Mouse (Mus musculus) hindbrain, embryonic 12.5 days (tissue): ENCODE data around the gene Ube2ql1. TPM values are rescaled to one million over a fixed set of nuclear protein-coding genes. Genes with fewer than 3 reads are reported as not detected.

Source experiments
- ATAC-seq: fragments of 200-750 bp; cut with Nextera tagmentation; 2 replicates; pipeline ENCODE4 v1.8.0; 2017; ENCODE audit warnings: moderate TSS enrichment; ENCODE audit not compliant: low FRiP score
- H3K27ac ChIP-seq: fragments of 300-500 bp; sonication (generic); 2 replicates; pipeline ENCODE4 v1.5.1; 2016; ENCODE audit warnings: mild to moderate bottlenecking
- H3K27me3 ChIP-seq: fragments of 300-500 bp; sonication (generic); 2 replicates; pipeline ENCODE4 v1.6.1; 2016; ENCODE audit warnings: mild to moderate bottlenecking
- H3K36me3 ChIP-seq: fragments of 300-500 bp; sonication (generic); 2 replicates; pipeline ENCODE4 v1.6.1; 2016; ENCODE audit warnings: mild to moderate bottlenecking
- H3K4me1 ChIP-seq: fragments of 300-500 bp; sonication (generic); 2 replicates; pipeline ENCODE4 v1.6.1; 2016
- H3K4me2 ChIP-seq: fragments of 300-500 bp; sonication (generic); replicated peaks from 2 replicates; pipeline ENCODE4 v1.6.1; 2016; ENCODE audit warnings: mild to moderate bottlenecking
- H3K4me3 ChIP-seq: fragments of 300-500 bp; sonication (generic); 2 replicates; pipeline ENCODE4 v1.5.1; 2016; ENCODE audit warnings: mild to moderate bottlenecking
- H3K9ac ChIP-seq: fragments of 300-500 bp; sonication (generic); 2 replicates; pipeline ENCODE4 v1.6.1; 2016; ENCODE audit warnings: mild to moderate bottlenecking, moderate library complexity
- H3K9me3 ChIP-seq: fragments of 300-500 bp; sonication (generic); replicated peaks from 2 replicates; pipeline ENCODE4 v1.6.1; 2016; ENCODE audit warnings: mild to moderate bottlenecking
- WGBS: fragments of 180-500 bp; shearing (Covaris S2); methylation state at CpG from one replicate; pipeline ENCODE4 v1.1.7; 2016; 5-methylcytosine and 5-hydroxymethylcytosine counted together
- polyA plus RNA-seq: library from polyadenylated mRNA; unstranded; fragments of >200 nt; fragmentation: Nextera tagmentation; extraction: Ambion mirVana; gene quantifications from 2 replicates; pipeline ENCODE4 v1.2.1, GENCODE M21; 2016

Gene Ube2ql1
- polyA plus RNA-seq, 1 experiment from 2014 or later: 18.2 TPM

DNA sequence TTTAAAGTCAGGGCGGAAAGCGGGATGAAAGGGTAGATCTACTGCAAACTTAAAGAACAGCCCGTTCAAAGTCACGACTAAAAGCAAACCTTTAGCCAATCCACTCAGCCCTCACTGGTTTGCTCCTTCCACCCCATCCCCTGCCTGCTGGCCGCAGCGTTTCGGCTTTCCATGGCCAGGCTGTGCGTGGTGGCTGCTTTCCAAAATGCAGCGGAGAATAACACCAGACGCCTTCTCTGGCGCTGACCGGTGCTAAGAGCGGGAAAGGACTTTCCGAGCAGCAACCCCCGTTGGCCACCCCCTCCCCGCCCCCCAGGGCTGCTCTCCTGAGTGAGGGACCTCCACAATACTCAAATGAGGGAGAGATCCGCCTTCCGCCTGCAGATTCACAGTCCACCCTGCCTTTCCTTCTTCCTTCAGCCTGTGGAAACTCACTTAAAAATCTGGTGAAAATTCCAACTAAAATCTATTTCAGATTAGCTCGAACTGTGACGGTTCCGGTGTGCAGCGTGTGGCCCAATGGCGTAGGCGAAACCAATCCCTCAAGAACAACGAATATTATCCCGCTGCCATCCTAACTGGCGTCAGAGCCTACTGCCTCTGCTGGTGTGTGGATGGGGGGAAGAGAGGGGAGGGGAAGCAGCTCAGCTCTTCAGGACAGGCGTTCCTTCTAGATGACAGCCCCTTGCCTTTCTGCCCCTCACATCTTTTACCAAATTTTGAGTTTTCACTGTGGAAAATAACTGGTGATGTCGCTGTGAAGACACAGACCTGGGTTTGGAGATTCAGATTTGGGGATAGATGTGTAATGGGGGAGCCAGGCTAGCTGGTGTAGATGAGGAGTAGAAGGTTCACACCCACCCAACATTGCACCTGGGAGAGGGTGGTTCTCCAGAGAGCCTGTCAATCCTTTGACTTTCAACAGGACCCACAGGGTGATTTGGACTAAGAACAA is 919 bp upstream of the Ube2ql1 start:
- peak overlapping the region; percentile 80 for H3K4me3 ChIP-seq
- peak overlapping the region; percentile 91 for H3K4me2 ChIP-seq
- peak; percentile 51 for ATAC-seq
- peaks cover 29% of the 10 kb centered on the region for H3K27me3 ChIP-seq
- peak overlapping the region; percentile 65 for H3K9ac ChIP-seq
- peak overlapping the region; percentile 90 for H3K27ac ChIP-seq
- H3K9me3 ChIP-seq: no peaks in the 10 kb centered on the region
- peaks cover 27% of the 10 kb centered on the region for H3K4me1 ChIP-seq
- no peaks in the 10 kb centered on the region for H3K36me3 ChIP-seq
- 1% methylated on average over 29 of the region's 29 CpGs for WGBS

DNA sequence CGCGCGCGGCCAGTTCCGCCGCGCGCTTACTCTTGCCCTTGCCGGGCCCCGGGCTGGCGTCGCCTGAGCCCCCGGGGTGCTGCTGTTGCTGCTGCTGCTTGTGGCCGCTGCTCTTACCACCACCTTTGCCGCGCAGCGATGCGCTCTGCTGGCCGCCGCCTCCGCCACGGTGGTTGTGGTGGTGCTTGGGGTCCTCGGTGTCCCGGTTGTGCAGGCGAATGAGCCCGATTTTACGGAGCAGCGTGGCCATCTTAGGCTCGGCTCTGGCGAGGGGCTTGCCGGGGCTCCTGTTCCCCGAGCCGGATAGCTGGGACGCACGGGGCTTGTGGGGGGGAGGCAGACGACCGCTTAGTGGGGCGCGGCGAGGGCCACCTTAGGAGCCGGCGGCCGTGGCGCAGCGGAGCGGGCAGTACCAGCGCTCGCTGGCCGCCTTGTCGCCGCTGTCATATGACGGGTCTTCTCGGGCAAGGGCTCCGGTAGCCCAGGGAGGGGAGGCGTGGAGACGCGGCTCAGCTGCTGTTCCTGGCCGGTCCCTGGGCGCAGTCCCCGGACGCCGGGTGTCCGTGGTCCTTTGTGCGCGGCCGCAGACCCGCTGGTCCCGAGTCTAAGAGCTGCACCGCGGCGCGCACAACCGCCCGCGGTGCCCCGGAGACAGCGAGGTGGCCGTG is 464 bp downstream of the Ube2ql1 start:
- peak overlapping the region; percentile 91 for H3K4me2 ChIP-seq
- H3K27ac ChIP-seq: peak overlapping the region; percentile 90
- peaks cover 29% of the 10 kb centered on the region for H3K27me3 ChIP-seq
- under 1% methylated on average over 70 of the region's 78 CpGs for WGBS
- no peaks in the 10 kb centered on the region for H3K9me3 ChIP-seq
- peak overlapping the region; percentile 82 for H3K9ac ChIP-seq
- H3K4me1 ChIP-seq: peaks cover 37% of the 10 kb centered on the region
- H3K36me3 ChIP-seq: no peaks in the 10 kb centered on the region
- ATAC-seq: peak; percentile 82
- peak overlapping the region; percentile 80 for H3K4me3 ChIP-seq

DNA sequence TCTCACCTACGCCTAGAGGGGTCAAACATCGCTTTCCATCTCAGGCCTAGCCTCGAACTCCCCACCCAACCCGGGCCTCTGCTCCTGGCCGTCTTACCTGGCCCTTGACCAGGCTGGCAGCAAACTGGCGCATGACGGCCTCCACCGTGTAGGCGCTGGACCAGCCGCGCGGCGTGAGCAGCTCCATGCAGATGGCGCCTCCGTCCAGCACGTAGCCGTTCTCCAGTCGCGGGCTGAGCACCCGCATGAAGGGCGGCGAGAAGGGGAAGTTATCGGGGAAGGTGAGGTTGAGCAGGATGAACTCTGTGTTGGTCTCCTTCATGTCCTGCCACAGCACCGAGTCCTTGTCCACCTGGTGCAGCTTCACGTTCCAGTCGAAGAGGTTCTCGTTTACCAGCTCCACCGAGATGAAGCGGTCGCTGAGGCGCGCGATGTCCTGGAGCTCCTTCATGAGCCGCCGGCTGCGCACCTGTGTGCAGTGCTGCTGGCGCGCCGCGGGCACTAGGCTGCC is 1.2 kb downstream of the Ube2ql1 start:
- peak overlapping the region; percentile 91 for H3K4me2 ChIP-seq
- H3K36me3 ChIP-seq: no peaks in the 10 kb centered on the region
- under 1% methylated on average over 40 of the region's 40 CpGs for WGBS
- H3K27me3 ChIP-seq: peaks cover 29% of the 10 kb centered on the region
- H3K27ac ChIP-seq: peak overlapping the region; percentile 90
- H3K9ac ChIP-seq: peak overlapping the region; percentile 82
- peak overlapping the region; percentile 80 for H3K4me3 ChIP-seq
- no peak for ATAC-seq
- peaks cover 41% of the 10 kb centered on the region for H3K4me1 ChIP-seq
- H3K9me3 ChIP-seq: no peaks in the 10 kb centered on the region

DNA sequence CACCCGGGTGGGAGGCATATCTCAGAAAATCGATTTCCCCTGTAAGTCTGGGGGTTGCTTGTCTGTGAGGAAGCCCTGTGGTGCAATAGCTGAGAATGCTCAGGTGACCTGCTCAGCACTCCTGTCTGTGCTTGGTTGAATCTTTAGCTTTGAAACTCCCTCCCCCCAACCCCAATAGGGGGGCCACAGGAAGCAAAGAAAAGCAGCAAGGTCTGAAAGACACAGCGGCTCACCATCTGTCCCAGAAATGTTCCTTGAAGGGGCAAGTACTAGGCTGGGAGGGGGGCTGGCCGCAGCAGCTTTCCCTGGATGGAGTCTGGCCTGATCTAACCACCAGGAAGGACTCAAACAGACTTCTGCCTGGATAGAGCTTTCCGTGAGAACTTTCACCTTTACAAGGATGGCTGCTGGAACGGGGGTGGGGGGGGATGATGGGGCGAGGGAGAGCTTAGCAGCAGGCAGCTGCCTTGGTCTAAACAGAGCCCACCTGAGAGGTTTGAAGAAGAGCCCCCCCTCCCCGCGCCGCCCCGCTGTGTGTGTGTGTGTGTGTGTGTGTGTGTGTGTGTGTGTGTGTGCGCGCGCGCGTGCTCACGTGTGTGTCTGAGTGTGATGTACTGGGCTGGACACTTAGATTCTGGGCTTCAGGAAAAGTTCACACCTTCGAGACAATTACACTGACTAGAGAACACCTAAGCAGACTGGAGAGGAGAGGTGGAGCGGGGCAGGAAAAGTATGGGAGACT is 2.1 kb downstream of the Ube2ql1 start:
- no peak overlapping the region for H3K27ac ChIP-seq
- peak overlapping the region; percentile 80 for H3K4me3 ChIP-seq
- 16% methylated on average over 19 of the region's 19 CpGs for WGBS
- no peaks in the 10 kb centered on the region for H3K36me3 ChIP-seq
- peaks cover 29% of the 10 kb centered on the region for H3K27me3 ChIP-seq
- peak overlapping the region; percentile 91 for H3K4me2 ChIP-seq
- H3K9me3 ChIP-seq: no peaks in the 10 kb centered on the region
- peak overlapping the region; percentile 82 for H3K9ac ChIP-seq
- peaks cover 45% of the 10 kb centered on the region for H3K4me1 ChIP-seq
- ATAC-seq: no peak

DNA sequence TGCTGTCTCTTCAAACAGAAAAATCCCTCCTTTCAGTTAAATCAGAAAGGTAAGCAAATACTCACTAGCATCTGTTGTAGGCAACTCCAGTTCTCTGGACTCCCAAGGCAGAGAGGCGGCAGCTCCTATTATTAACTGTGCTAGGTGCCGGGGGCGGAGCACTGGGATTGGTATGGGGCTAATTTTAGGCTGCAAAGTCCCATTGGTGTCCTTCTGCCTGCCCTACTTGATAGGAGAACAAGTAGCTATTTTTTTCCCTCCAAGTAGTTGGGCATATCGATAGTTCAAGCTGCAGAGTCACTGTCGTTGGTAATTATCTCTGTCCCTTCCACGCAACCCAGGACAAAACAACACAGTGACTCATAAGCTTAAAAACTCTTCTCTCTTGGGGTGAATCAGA is 7.1 kb downstream of the Ube2ql1 start:
- no peaks in the 10 kb centered on the region for H3K9me3 ChIP-seq
- no peak overlapping the region for H3K4me3 ChIP-seq
- peaks cover 15% of the 10 kb centered on the region for H3K36me3 ChIP-seq
- H3K4me2 ChIP-seq: no peak overlapping the region
- H3K9ac ChIP-seq: no peak overlapping the region
- no peak for ATAC-seq
- WGBS: 96% methylated on average over 6 of the region's 6 CpGs
- no peak overlapping the region for H3K27ac ChIP-seq
- H3K4me1 ChIP-seq: peaks cover 36% of the 10 kb centered on the region
- peaks cover 9% of the 10 kb centered on the region; the same call in 1 of the 2 replicates for H3K27me3 ChIP-seq

- Histone ChIP-seq H3K9me3 (no peaks in the 10 kb centered on the region), H3K27ac (no peak overlapping the region), H3K36me3 (peaks cover 20% of the 10 kb centered on the region), H3K27me3 (no peaks in the 10 kb centered on the region), H3K9ac (no peak overlapping the region), H3K4me3 (no peak overlapping the region), H3K4me2 (no peak overlapping the region), H3K4me1 (peaks cover 12% of the 10 kb centered on the region)
- 97% methylated on average over 3 of the region's 3 CpGs for WGBS
- ATAC-seq: no peak
Measured at GRCm38 (mm10) chr13:69725376-69725775, 14.3 kb downstream of the Ube2ql1 start.

- no peak overlapping the region for H3K27ac ChIP-seq
- H3K27me3 ChIP-seq: no peaks in the 10 kb centered on the region
- H3K36me3 ChIP-seq: 0 out of 2 replicates have a peak, but pooled peaks cover 6% of the 10 kb centered on the region
- no peak overlapping the region for H3K4me2 ChIP-seq
- no peak overlapping the region for H3K9ac ChIP-seq
- WGBS: 11% methylated on average over 6 of the region's 6 CpGs
- peaks cover 17% of the 10 kb centered on the region for H3K4me1 ChIP-seq
- H3K4me3 ChIP-seq: no peak overlapping the region
- no peak for ATAC-seq
- no peaks in the 10 kb centered on the region for H3K9me3 ChIP-seq
Measured at GRCm38 (mm10) chr13:69721141-69721540, 18.5 kb downstream of the Ube2ql1 start.

- Histone ChIP-seq H3K4me1 (peaks cover 17% of the 10 kb centered on the region), H3K36me3 (no peaks in the 10 kb centered on the region), H3K27ac (no peak overlapping the region), H3K4me2 (no peak overlapping the region), H3K9ac (no peak overlapping the region), H3K9me3 (no peaks in the 10 kb centered on the region), H3K4me3 (no peak overlapping the region), H3K27me3 (no peaks in the 10 kb centered on the region)
- ATAC-seq: peak; percentile 66
- WGBS: 12% methylated on average over 11 of the region's 11 CpGs
Measured at GRCm38 (mm10) chr13:69717860-69718598, 21.7 kb downstream of the Ube2ql1 start.

GRCm38 (mm10) chr13:69708236-69708635 is 31.5 kb downstream of the Ube2ql1 start:
- Histone ChIP-seq H3K4me2 (no peak overlapping the region), H3K27ac (no peak overlapping the region), H3K9ac (no peak overlapping the region), H3K9me3 (no peaks in the 10 kb centered on the region), H3K4me1 (no peaks in the 10 kb centered on the region), H3K4me3 (no peak overlapping the region), H3K27me3 (no peaks in the 10 kb centered on the region), H3K36me3 (peaks cover 8% of the 10 kb centered on the region; the same call in 1 of the 2 replicates)
- ATAC-seq: no peak
- WGBS: 93% methylated on average over 7 of the region's 7 CpGs

DNA sequence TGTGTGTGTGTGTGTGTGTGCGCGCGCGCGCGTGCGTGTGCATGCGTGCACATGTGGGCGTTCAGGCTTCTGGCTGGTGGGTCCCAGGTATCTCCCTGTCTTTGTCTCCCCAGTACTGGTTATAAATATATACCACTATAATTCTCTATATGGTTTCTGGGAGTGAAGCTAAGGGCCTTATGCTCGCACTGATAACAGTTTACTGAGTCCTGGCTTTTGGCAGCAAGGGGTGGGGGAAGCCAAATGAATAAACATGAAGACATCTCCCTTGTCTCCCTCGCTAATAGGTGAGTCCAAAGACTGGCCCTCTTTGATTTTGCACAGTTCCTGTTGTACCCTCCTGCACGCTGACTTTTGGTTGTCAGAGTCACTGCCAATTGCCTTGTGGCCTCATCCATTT is 32.2 kb downstream of the Ube2ql1 start:
- Histone ChIP-seq H3K4me2 (no peak overlapping the region), H3K27me3 (no peaks in the 10 kb centered on the region), H3K9ac (no peak overlapping the region), H3K4me3 (no peak overlapping the region), H3K4me1 (no peaks in the 10 kb centered on the region), H3K36me3 (peaks cover 12% of the 10 kb centered on the region; the same call in 1 of the 2 replicates), H3K9me3 (no peaks in the 10 kb centered on the region), H3K27ac (no peak overlapping the region)
- WGBS: 94% methylated on average over 12 of the region's 12 CpGs
- ATAC-seq: no peak

DNA sequence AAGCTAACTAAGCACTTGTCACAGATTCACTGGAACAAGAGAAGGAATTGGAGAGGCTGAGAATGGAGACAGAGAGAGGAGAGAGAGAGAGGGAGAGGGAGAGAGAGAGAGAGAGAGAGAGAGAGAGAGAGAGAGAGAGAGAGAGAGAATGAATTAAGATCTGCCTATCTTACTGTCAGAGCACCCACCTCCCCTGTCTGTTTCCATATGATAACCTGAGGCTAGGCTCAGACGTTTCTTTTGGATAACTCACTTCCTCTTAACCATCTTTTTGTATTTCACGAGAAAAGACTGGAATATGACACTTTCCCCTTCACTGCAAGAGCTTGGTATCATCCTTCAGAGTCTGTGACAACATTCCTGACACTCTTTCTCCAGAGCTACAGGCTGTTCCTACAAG is 32.8 kb downstream of the Ube2ql1 start:
- ATAC-seq: no peak
- no peak overlapping the region for H3K4me2 ChIP-seq
- 50% methylated on average over 2 of the region's 2 CpGs for WGBS
- H3K4me1 ChIP-seq: no peaks in the 10 kb centered on the region
- H3K27me3 ChIP-seq: no peaks in the 10 kb centered on the region
- H3K4me3 ChIP-seq: no peak overlapping the region
- peaks cover 12% of the 10 kb centered on the region; the same call in 1 of the 2 replicates for H3K36me3 ChIP-seq
- no peak overlapping the region for H3K9ac ChIP-seq
- H3K27ac ChIP-seq: no peak overlapping the region
- H3K9me3 ChIP-seq: no peaks in the 10 kb centered on the region
